Mouse (Mus musculus): ENCODE measurements around the gene 4930564D02Rik.

The 4930564D02Rik gene

GRCm38 (mm10) chr3:105113859-105114258, 47.2 kb downstream of the 4930564D02Rik start:
- CTCF ChIA-PET = no interaction called here

GRCm38 (mm10) chr3:105114269-105114668, 47.6 kb downstream of the 4930564D02Rik start:
- CTCF ChIA-PET = no interaction called here

- CTCF ChIA-PET = no interaction called here
These were observed 50.0 kb downstream of the 4930564D02Rik start for GRCm38 (mm10) chr3:105116596-105116995.

GRCm38 (mm10) chr3:105123776-105124175, 57.1 kb downstream of the 4930564D02Rik start:
- CTCF ChIA-PET = no interaction called here

- CTCF ChIA-PET = no interaction called here
These were observed 61.2 kb downstream of the 4930564D02Rik start for GRCm38 (mm10) chr3:105127881-105128280.
